Mouse (Mus musculus): ENCODE results near the gene Fam155a. TPM values are rescaled to one million over a fixed set of nuclear protein-coding genes. Genes with fewer than 3 reads are reported as not detected.

Gene Fam155a
- polyA plus RNA-seq, 1 experiment from 2014 or later, result 1.2 TPM

GRCm38 (mm10) chr8:9261527-9261926 is 509.4 kb downstream of the Fam155a start:
- Histone ChIP-seq H3K9me3 (replicated peaks) (no peaks in the 10 kb centered on the region), H3K4me2 (replicated peaks) (no peak overlapping the region), H3K27ac (replicated peaks) (no peak overlapping the region), H3K27me3 (no peaks in the 10 kb centered on the region), H3K36me3 (no peaks in the 10 kb centered on the region), H3K9ac (no peak overlapping the region), H3K4me1 (no peaks in the 10 kb centered on the region), H3K4me3 (replicated peaks) (no peak overlapping the region)
- WGBS, result 44% methylated on average over 8 of the region's 8 CpGs
- no peak for ATAC-seq (ENCODE audit: insufficient number of reproducible peaks, low FRiP score, low TSS enrichment, low read depth)

- Histone ChIP-seq H3K9ac (no peak overlapping the region), H3K36me3 (no peaks in the 10 kb centered on the region), H3K4me3 (replicated peaks) (no peak overlapping the region), H3K27me3 (no peaks in the 10 kb centered on the region), H3K27ac (replicated peaks) (no peak overlapping the region), H3K4me2 (replicated peaks) (no peak overlapping the region), H3K9me3 (replicated peaks) (no peaks in the 10 kb centered on the region), H3K4me1 (no peaks in the 10 kb centered on the region)
- no peak for ATAC-seq (ENCODE audit: insufficient number of reproducible peaks, low FRiP score, low TSS enrichment, low read depth)
- WGBS, result 87% methylated on average over 5 of the region's 5 CpGs
Measured at GRCm38 (mm10) chr8:9255316-9255715, 515.6 kb downstream of the Fam155a start.

GRCm38 (mm10) chr8:9252991-9253390 is 518.0 kb downstream of the Fam155a start:
- no peak for ATAC-seq (ENCODE audit: insufficient number of reproducible peaks, low FRiP score, low TSS enrichment, low read depth)
- no peaks in the 10 kb centered on the region for H3K9me3 ChIP-seq (replicated peaks)

GRCm38 (mm10) chr8:9248109-9248821 is 522.7 kb downstream of the Fam155a start:
- H3K9ac ChIP-seq, result no peak overlapping the region
- no peak for ATAC-seq (ENCODE audit: insufficient number of reproducible peaks, low FRiP score, low TSS enrichment, low read depth)
- no peak overlapping the region for H3K4me3 ChIP-seq (replicated peaks)
- H3K9me3 ChIP-seq (replicated peaks), result no peaks in the 10 kb centered on the region
- H3K27ac ChIP-seq (replicated peaks), result no peak overlapping the region
- no peaks in the 10 kb centered on the region for H3K36me3 ChIP-seq
- no peaks in the 10 kb centered on the region for H3K27me3 ChIP-seq
- no peak overlapping the region for H3K4me2 ChIP-seq (replicated peaks)
- H3K4me1 ChIP-seq, result no peaks in the 10 kb centered on the region
- 57% methylated on average over 17 of the region's 17 CpGs for WGBS

More at GRCm38 (mm10) chr8:9252991-9253390, 518.0 kb downstream of the Fam155a start:
- Histone ChIP-seq H3K9ac (no peak overlapping the region), H3K27me3 (no peaks in the 10 kb centered on the region), H3K4me1 (no peaks in the 10 kb centered on the region), H3K4me2 (replicated peaks) (no peak overlapping the region), H3K27ac (replicated peaks) (no peak overlapping the region), H3K36me3 (no peaks in the 10 kb centered on the region), H3K4me3 (replicated peaks) (no peak overlapping the region)
- 56% methylated on average over 4 of the region's 4 CpGs for WGBS

- no peak for ATAC-seq (ENCODE audit: insufficient number of reproducible peaks, low FRiP score, low TSS enrichment, low read depth)
- Histone ChIP-seq H3K27me3 (no peaks in the 10 kb centered on the region), H3K4me3 (replicated peaks) (no peak overlapping the region), H3K4me1 (no peaks in the 10 kb centered on the region), H3K9ac (no peak overlapping the region), H3K36me3 (no peaks in the 10 kb centered on the region), H3K4me2 (replicated peaks) (no peak overlapping the region), H3K27ac (replicated peaks) (no peak overlapping the region), H3K9me3 (replicated peaks) (no peaks in the 10 kb centered on the region)
- WGBS, result 35% methylated on average over 5 of the region's 5 CpGs
Measured at GRCm38 (mm10) chr8:9245994-9246393, 525.0 kb downstream of the Fam155a start.

GRCm38 (mm10) chr8:9240996-9241395 is 530.0 kb downstream of the Fam155a start:
- WGBS, result 37% methylated on average over 5 of the region's 5 CpGs
- Histone ChIP-seq H3K4me2 (replicated peaks) (no peak overlapping the region), H3K36me3 (no peaks in the 10 kb centered on the region), H3K9ac (no peak overlapping the region), H3K27me3 (no peaks in the 10 kb centered on the region), H3K4me1 (no peaks in the 10 kb centered on the region), H3K9me3 (replicated peaks) (no peaks in the 10 kb centered on the region), H3K27ac (replicated peaks) (no peak overlapping the region), H3K4me3 (replicated peaks) (no peak overlapping the region)
- no peak for ATAC-seq (ENCODE audit: insufficient number of reproducible peaks, low FRiP score, low TSS enrichment, low read depth)

- no peak for ATAC-seq (ENCODE audit: insufficient number of reproducible peaks, low FRiP score, low TSS enrichment, low read depth)
- WGBS, result 47% methylated on average over 11 of the region's 11 CpGs
- H3K27me3 ChIP-seq, result no peaks in the 10 kb centered on the region
Measured at GRCm38 (mm10) chr8:9239741-9240140, 531.2 kb downstream of the Fam155a start.

GRCm38 (mm10) chr8:9238974-9239373 is 532.0 kb downstream of the Fam155a start:
- Histone ChIP-seq H3K36me3 (no peaks in the 10 kb centered on the region), H3K9me3 (replicated peaks) (no peaks in the 10 kb centered on the region), H3K27me3 (no peaks in the 10 kb centered on the region), H3K9ac (no peak overlapping the region), H3K4me3 (replicated peaks) (no peak overlapping the region), H3K4me1 (no peaks in the 10 kb centered on the region), H3K27ac (replicated peaks) (no peak overlapping the region), H3K4me2 (replicated peaks) (no peak overlapping the region)
- 77% methylated on average over 9 of the region's 9 CpGs for WGBS
- no peak for ATAC-seq (ENCODE audit: insufficient number of reproducible peaks, low FRiP score, low TSS enrichment, low read depth)

More at GRCm38 (mm10) chr8:9239741-9240140, 531.2 kb downstream of the Fam155a start:
- no peaks in the 10 kb centered on the region for H3K9me3 ChIP-seq (replicated peaks)
- no peaks in the 10 kb centered on the region for H3K36me3 ChIP-seq
- H3K4me3 ChIP-seq (replicated peaks), result no peak overlapping the region
- no peak overlapping the region for H3K9ac ChIP-seq
- no peak overlapping the region for H3K27ac ChIP-seq (replicated peaks)
- no peaks in the 10 kb centered on the region for H3K4me1 ChIP-seq
- H3K4me2 ChIP-seq (replicated peaks), result no peak overlapping the region

- H3K9me3 ChIP-seq (replicated peaks), result no peaks in the 10 kb centered on the region
- H3K9ac ChIP-seq, result no peak overlapping the region
- 0 out of 2 replicates have a peak, but pooled peaks cover 3% of the 10 kb centered on the region for H3K4me1 ChIP-seq
- no peak overlapping the region for H3K4me3 ChIP-seq (replicated peaks)
- no peaks in the 10 kb centered on the region for H3K36me3 ChIP-seq
- H3K27me3 ChIP-seq, result no peaks in the 10 kb centered on the region
- 8% methylated on average over 12 of the region's 12 CpGs for WGBS
- ATAC-seq (ENCODE audit: insufficient number of reproducible peaks, low FRiP score, low TSS enrichment, low read depth), result 0 out of 2 replicates have a peak, but pooled peaks have one; percentile 67
- H3K4me2 ChIP-seq (replicated peaks), result no peak overlapping the region
- H3K27ac ChIP-seq (replicated peaks), result no peak overlapping the region
Measured at GRCm38 (mm10) chr8:9233326-9233919, 537.5 kb downstream of the Fam155a start.

- 31% methylated on average over 19 of the region's 19 CpGs for WGBS
- H3K9ac ChIP-seq, result no peak overlapping the region
- no peak overlapping the region for H3K27ac ChIP-seq (replicated peaks)
- no peak for ATAC-seq (ENCODE audit: insufficient number of reproducible peaks, low FRiP score, low TSS enrichment, low read depth)
- peaks cover 4% of the 10 kb centered on the region for H3K4me1 ChIP-seq
- no peaks in the 10 kb centered on the region for H3K9me3 ChIP-seq (replicated peaks)
- H3K36me3 ChIP-seq, result no peaks in the 10 kb centered on the region
- H3K4me3 ChIP-seq (replicated peaks), result no peak overlapping the region
- no peak overlapping the region for H3K4me2 ChIP-seq (replicated peaks)
- H3K27me3 ChIP-seq, result no peaks in the 10 kb centered on the region
Measured at GRCm38 (mm10) chr8:9227779-9228464, 543.0 kb downstream of the Fam155a start.

- Histone ChIP-seq H3K4me1 (peaks cover 4% of the 10 kb centered on the region), H3K36me3 (no peaks in the 10 kb centered on the region), H3K27ac (replicated peaks) (no peak overlapping the region), H3K9me3 (replicated peaks) (no peaks in the 10 kb centered on the region), H3K4me3 (replicated peaks) (no peak overlapping the region), H3K27me3 (no peaks in the 10 kb centered on the region), H3K9ac (no peak overlapping the region), H3K4me2 (replicated peaks) (no peak overlapping the region)
- no peak for ATAC-seq (ENCODE audit: insufficient number of reproducible peaks, low FRiP score, low TSS enrichment, low read depth)
- 67% methylated on average over 7 of the region's 7 CpGs for WGBS
Measured at GRCm38 (mm10) chr8:9226767-9227166, 544.2 kb downstream of the Fam155a start.

All from embryonic facial prominence, embryonic 15.5 days (tissue).